Mouse (Mus musculus) regulatory T cell (primary cell): Measurements from ENCODE around the gene Cobll1.

Source experiments
- in situ Hi-C: fragments of 300-600 bp; cut with MboI, MseI; formaldehyde crosslinking; loops from one replicate; pipeline ENCODE4 v1.15.1; 2025; ENCODE audit warnings: high pct_unique_total_duplicates

Gene Cobll1

GRCm38 (mm10) chr2:65157325-65157724 is 81.9 kb downstream of the Cobll1 start:
- in situ Hi-C loops = no loop called here

- in situ Hi-C loops = loop anchor here (5.0 to 10.0 kb wide), 3 partner anchors 98 to 426 kb away; no protein-coding TSS in a partner anchor
These were observed 90.3 kb downstream of the Cobll1 start for GRCm38 (mm10) chr2:65148928-65149327.

- in situ Hi-C loops = loop anchor here (5.0 to 10.0 kb wide), 3 partner anchors 100 to 427 kb away; no protein-coding TSS in a partner anchor
These were observed 91.8 kb downstream of the Cobll1 start for GRCm38 (mm10) chr2:65147431-65147830.

GRCm38 (mm10) chr2:65145421-65146117 is 93.6 kb downstream of the Cobll1 start:
- in situ Hi-C loops = loop anchor here (5.0 to 10.0 kb wide), 3 partner anchors 102 to 429 kb away; no protein-coding TSS in a partner anchor

GRCm38 (mm10) chr2:65141093-65141661 is 98.0 kb downstream of the Cobll1 start:
- in situ Hi-C loops = loop anchor here (10.0 kb wide), 1 partner anchor 434 kb away; no protein-coding TSS in a partner anchor

GRCm38 (mm10) chr2:65140330-65140922 is 98.8 kb downstream of the Cobll1 start:
- in situ Hi-C loops = loop anchor here (10.0 kb wide), 1 partner anchor 434 kb away; no protein-coding TSS in a partner anchor

- in situ Hi-C loops = loop anchor here (10.0 kb wide), 1 partner anchor 435 kb away; no protein-coding TSS in a partner anchor
These were observed 99.4 kb downstream of the Cobll1 start for GRCm38 (mm10) chr2:65139606-65140329.

- in situ Hi-C loops = no loop called here
These were observed 100.2 kb downstream of the Cobll1 start for GRCm38 (mm10) chr2:65138992-65139391.

GRCm38 (mm10) chr2:65126141-65126783 is 112.9 kb downstream of the Cobll1 start:
- in situ Hi-C loops = no loop called here

GRCm38 (mm10) chr2:65123702-65124101 is 115.5 kb downstream of the Cobll1 start:
- in situ Hi-C loops = no loop called here

- in situ Hi-C loops = no loop called here
These were observed 117.8 kb downstream of the Cobll1 start for GRCm38 (mm10) chr2:65121435-65121834.

- in situ Hi-C loops = no loop called here
These were observed 118.2 kb downstream of the Cobll1 start for GRCm38 (mm10) chr2:65121012-65121411.

GRCm38 (mm10) chr2:65120112-65120511 is 119.1 kb downstream of the Cobll1 start:
- in situ Hi-C loops = no loop called here

- in situ Hi-C loops = no loop called here
These were observed 119.5 kb downstream of the Cobll1 start for GRCm38 (mm10) chr2:65119667-65120066.

GRCm38 (mm10) chr2:65119076-65119475 is 120.1 kb downstream of the Cobll1 start:
- in situ Hi-C loops = no loop called here

- in situ Hi-C loops = no loop called here
These were observed 121.3 kb downstream of the Cobll1 start for GRCm38 (mm10) chr2:65117859-65118258.

GRCm38 (mm10) chr2:65116428-65117125 is 122.6 kb downstream of the Cobll1 start:
- in situ Hi-C loops = no loop called here

- in situ Hi-C loops = no loop called here
These were observed 126.0 kb downstream of the Cobll1 start for GRCm38 (mm10) chr2:65113191-65113590.

GRCm38 (mm10) chr2:65104569-65104968 is 134.6 kb downstream of the Cobll1 start:
- in situ Hi-C loops = no loop called here

- in situ Hi-C loops = no loop called here
These were observed 135.4 kb downstream of the Cobll1 start for GRCm38 (mm10) chr2:65103801-65104200.

GRCm38 (mm10) chr2:65101388-65101787 is 137.8 kb downstream of the Cobll1 start:
- in situ Hi-C loops = no loop called here
